In the genomic region with DNA sequence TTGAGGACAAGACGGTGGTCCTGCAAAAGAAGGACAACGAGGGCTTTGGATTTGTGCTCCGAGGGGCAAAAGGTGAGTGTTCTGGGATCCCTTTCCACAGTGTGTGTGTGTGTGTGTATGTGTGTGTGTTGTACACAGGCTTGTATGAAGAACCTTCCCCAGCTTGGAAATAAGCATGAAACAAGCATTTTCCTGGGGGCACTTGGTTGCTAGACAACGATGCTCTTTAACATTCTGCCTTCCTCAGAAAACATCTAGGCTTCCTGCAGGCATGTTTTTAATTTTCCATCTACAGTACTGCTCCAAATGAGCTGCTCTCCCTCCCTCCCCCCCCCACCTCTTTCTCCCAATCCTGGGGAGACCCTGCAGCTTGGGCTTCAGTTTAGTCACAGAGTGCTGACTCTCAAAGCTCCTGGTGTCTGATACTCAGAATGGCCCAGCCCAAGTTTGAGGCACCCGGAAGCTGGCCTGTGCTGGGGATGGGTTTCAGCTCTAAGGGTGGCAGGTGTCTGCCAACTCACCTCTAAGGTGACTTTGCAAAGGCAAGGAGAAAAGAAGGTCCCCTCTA, we compare ENCODE assay signal across 10 mouse cellular contexts.
A peak's percentile ranks its signal among the peaks of the same experiment; 100 is the strongest.
DNase-seq lines count a peak whose midpoint lies in the region; ATAC-seq lines count a peak whose summit lies in the region.
"Had no signal": no experiment of that assay in that cellular context is flagged by ENCODE, and none has a peak within 500 bp of the region (broad histone marks: within the 10 kb centered on the region; RNA-seq: fewer than 3 reads in every experiment).

No protein-coding gene starts in this region.

- no peaks in the 10 kb centered on the region for H3K9me3 ChIP-seq in heart, embryonic 15.5 days (replicated peaks)
- no peaks in the 10 kb centered on the region for H3K9me3 ChIP-seq in embryonic facial prominence, embryonic 11.5 days (replicated peaks; ENCODE audit: control insufficient read depth, low read length)
- H3K9me3 ChIP-seq in hindbrain, embryonic 15.5 days, result no peaks in the 10 kb centered on the region
- no peaks in the 10 kb centered on the region for H3K9me3 ChIP-seq in midbrain, embryonic 16.5 days (replicated peaks; ENCODE audit: control insufficient read depth, low read length, poor library complexity, severe bottlenecking)

- no peak for ATAC-seq in heart, embryonic 15.5 days (replicated peaks; ENCODE audit: insufficient number of reproducible peaks, insufficient read depth, low FRiP score, low read depth)
- ATAC-seq in embryonic facial prominence, embryonic 11.5 days (replicated peaks; ENCODE audit: insufficient number of reproducible peaks, low FRiP score, low TSS enrichment, low read depth), result 0 out of 2 replicates have a peak, but pooled peaks have one; percentile 16
- ATAC-seq in hindbrain, embryonic 15.5 days (ENCODE audit: low FRiP score, low read depth), result 0 out of 2 replicates have a peak, but pooled peaks have one; percentile 8
- ATAC-seq in midbrain, embryonic 16.5 days, result peak; percentile 39
- ATAC-seq: CD4-positive, CD25-positive, alpha-beta regulatory T cell, adult 4 months had no signal

- H3K9ac ChIP-seq in heart, embryonic 15.5 days, result no peak overlapping the region
- peak overlapping the region; percentile 79 for H3K9ac ChIP-seq in embryonic facial prominence, embryonic 11.5 days (replicated peaks; ENCODE audit: low read length)
- H3K9ac ChIP-seq in hindbrain, embryonic 15.5 days, result peak overlapping the region; percentile 76
- peak overlapping the region; percentile 83 for H3K9ac ChIP-seq in midbrain, embryonic 16.5 days (ENCODE audit: low read depth, low read length)

- H3K4me3 ChIP-seq in heart, embryonic 15.5 days, result no peak overlapping the region
- H3K4me3 ChIP-seq in embryonic facial prominence, embryonic 11.5 days (ENCODE audit: low read depth, low read length), result peak overlapping the region; percentile 49
- peak overlapping the region; percentile 53 for H3K4me3 ChIP-seq in hindbrain, embryonic 15.5 days
- H3K4me3 ChIP-seq in midbrain, embryonic 16.5 days (ENCODE audit: low read depth, low read length), result peak overlapping the region; percentile 54

- H3K4me1 ChIP-seq in heart, embryonic 15.5 days (replicated peaks), result peaks cover 12% of the 10 kb centered on the region
- peaks cover 2% of the 10 kb centered on the region; the same call in 1 of the 2 replicates for H3K4me1 ChIP-seq in embryonic facial prominence, embryonic 11.5 days (ENCODE audit: control insufficient read depth, insufficient read depth, low read length)
- peaks cover 75% of the 10 kb centered on the region for H3K4me1 ChIP-seq in hindbrain, embryonic 15.5 days (replicated peaks)
- peaks cover 49% of the 10 kb centered on the region for H3K4me1 ChIP-seq in midbrain, embryonic 16.5 days (ENCODE audit: control insufficient read depth, insufficient read depth, low read length)

- no peak for DNase-seq in heart, adult 9 months (ENCODE audit: low spot score in 2 of 2)
- peak; percentile 63 for DNase-seq in embryonic facial prominence, embryonic 11.5 days (ENCODE audit: low spot score)
- DNase-seq in adipocyte (ENCODE audit: low spot score), result no peak
- DNase-seq in spleen, postnatal 14 days (ENCODE audit: low spot score in 2 of 2), result no peak
- no peak for DNase-seq in layer of hippocampus, postnatal 14 days (ENCODE audit: low spot score in 2 of 2)
- DNase-seq: kidney, adult 9 months had no signal

- H3K36me3 ChIP-seq in heart, embryonic 15.5 days, result no peaks in the 10 kb centered on the region
- no peaks in the 10 kb centered on the region for H3K36me3 ChIP-seq in embryonic facial prominence, embryonic 11.5 days (replicated peaks; ENCODE audit: control insufficient read depth, insufficient read depth, low read depth, low read length)
- H3K36me3 ChIP-seq in hindbrain, embryonic 15.5 days, result no peaks in the 10 kb centered on the region
- H3K36me3 ChIP-seq in midbrain, embryonic 16.5 days (ENCODE audit: control insufficient read depth, insufficient read depth, low read length), result no peaks in the 10 kb centered on the region

- H3K27me3 ChIP-seq in heart, embryonic 15.5 days, result peaks cover 47% of the 10 kb centered on the region
- H3K27me3 ChIP-seq in embryonic facial prominence, embryonic 11.5 days (ENCODE audit: control insufficient read depth, insufficient read depth, low read length), result no peaks in the 10 kb centered on the region
- H3K27me3 ChIP-seq in hindbrain, embryonic 15.5 days, result no peaks in the 10 kb centered on the region
- no peaks in the 10 kb centered on the region for H3K27me3 ChIP-seq in midbrain, embryonic 16.5 days (ENCODE audit: control insufficient read depth, insufficient read depth, low read depth, low read length)

- H3K4me2 ChIP-seq in heart, embryonic 15.5 days, result peak overlapping the region; percentile 64
- H3K4me2 ChIP-seq in embryonic facial prominence, embryonic 11.5 days (ENCODE audit: low read depth, low read length), result peak overlapping the region; percentile 93
- peak overlapping the region; percentile 78 for H3K4me2 ChIP-seq in hindbrain, embryonic 15.5 days
- peak overlapping the region; percentile 68 for H3K4me2 ChIP-seq in midbrain, embryonic 16.5 days (ENCODE audit: low read length)

- no peak overlapping the region for H3K27ac ChIP-seq in heart, embryonic 15.5 days
- peak overlapping the region; percentile 68 for H3K27ac ChIP-seq in embryonic facial prominence, embryonic 11.5 days (replicated peaks; ENCODE audit: low read depth, low read length)
- peak overlapping the region; percentile 95 for H3K27ac ChIP-seq in hindbrain, embryonic 15.5 days (replicated peaks)
- H3K27ac ChIP-seq in midbrain, embryonic 16.5 days (ENCODE audit: low read length), result peak overlapping the region; percentile 96

- 38% methylated on average over 5 of the region's 5 CpGs for WGBS in heart, embryonic 15.5 days
- 15% methylated on average over 5 of the region's 5 CpGs for WGBS in embryonic facial prominence, embryonic 11.5 days
- WGBS in hindbrain, embryonic 15.5 days, result 9% methylated on average over 5 of the region's 5 CpGs
- 11% methylated on average over 5 of the region's 5 CpGs for WGBS in midbrain, embryonic 16.5 days
